Mouse (Mus musculus): ENCODE results near the gene Gsdme.

- TF ChIP-seq CTCF (IDR thresholded peaks at IDR 0.05; ENCODE audit: low read depth) (no peak), EP300 (IDR thresholded peaks at IDR 0.05; ENCODE audit: low read depth) (no peak)
Observed at GRCm38 (mm10) chr6:50261922-50262261, 1.8 kb downstream of the Gsdme start.
